Mouse (Mus musculus): ENCODE measurements around the gene Robo4. TPM values are rescaled to one million over a fixed set of nuclear protein-coding genes. Genes with fewer than 3 reads are reported as not detected.

Gene Robo4
- polyA plus RNA-seq (2012; rRNA removed): 10.1 and 10.7 TPM in 2 replicates

DNA sequence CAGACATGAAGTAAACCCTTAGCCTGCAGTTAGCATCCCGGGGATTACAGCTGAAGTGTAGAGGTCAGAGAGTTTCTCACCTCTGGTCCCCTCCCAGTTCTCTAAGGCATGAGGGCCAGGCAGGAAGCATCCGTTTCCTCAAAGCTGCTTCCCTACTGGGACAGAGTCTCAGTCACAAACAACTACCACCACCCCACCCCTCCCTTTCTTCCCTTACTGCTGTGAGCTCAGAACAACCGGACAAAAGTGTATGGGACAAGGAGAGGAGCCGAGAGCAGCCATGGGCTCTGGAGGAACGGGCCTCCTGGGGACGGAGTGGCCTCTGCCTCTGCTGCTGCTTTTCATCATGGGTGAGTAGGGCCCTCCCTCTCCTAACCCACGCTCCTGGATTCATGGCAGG lies at the start of gene Robo4:
Gene Robo4 (plus strand): TSS at position 96 of the 400 bp plus-strand sequence.

DNA sequence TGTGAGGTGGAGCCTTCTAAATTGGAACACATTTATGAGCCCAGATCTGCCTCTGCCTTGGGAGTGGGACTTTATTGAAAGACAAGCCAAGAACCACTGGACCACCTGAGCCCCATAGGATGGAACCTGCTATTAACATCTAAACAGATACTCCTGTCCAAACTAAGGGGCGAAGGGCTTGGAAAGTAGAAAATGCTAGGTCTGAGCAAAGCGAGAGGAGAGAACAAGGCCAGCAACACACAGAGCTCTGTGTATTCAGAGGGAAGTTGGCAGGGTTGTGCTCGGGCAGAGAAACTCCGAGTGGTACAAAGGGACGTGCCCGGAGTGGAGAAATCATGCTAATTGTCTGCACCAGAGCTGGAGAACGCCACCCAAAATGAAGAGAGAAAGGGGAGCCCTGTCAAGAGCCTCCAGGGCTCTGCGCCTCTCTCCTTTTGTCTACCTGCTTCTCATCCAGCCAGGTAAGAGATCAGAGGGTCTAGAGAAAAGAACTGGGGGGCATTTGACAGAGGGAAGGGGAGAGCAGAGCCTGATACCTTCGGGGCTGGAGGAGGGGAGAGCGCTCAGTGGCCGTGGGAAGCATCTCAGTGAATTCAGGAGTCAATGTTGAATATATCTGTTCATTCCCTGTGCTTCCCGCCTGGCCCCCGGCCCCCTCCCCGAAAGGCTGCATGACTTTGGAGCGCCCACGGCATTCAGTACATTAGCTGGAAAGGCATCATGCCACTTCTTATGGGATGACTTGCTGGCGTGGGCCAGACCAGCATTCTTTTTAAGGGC lies 34.2 kb upstream of the Robo4 start, which contains the start of gene Hepacam:
Gene Hepacam (plus strand): TSS at position 51 of the 780 bp plus-strand sequence.

DNA sequence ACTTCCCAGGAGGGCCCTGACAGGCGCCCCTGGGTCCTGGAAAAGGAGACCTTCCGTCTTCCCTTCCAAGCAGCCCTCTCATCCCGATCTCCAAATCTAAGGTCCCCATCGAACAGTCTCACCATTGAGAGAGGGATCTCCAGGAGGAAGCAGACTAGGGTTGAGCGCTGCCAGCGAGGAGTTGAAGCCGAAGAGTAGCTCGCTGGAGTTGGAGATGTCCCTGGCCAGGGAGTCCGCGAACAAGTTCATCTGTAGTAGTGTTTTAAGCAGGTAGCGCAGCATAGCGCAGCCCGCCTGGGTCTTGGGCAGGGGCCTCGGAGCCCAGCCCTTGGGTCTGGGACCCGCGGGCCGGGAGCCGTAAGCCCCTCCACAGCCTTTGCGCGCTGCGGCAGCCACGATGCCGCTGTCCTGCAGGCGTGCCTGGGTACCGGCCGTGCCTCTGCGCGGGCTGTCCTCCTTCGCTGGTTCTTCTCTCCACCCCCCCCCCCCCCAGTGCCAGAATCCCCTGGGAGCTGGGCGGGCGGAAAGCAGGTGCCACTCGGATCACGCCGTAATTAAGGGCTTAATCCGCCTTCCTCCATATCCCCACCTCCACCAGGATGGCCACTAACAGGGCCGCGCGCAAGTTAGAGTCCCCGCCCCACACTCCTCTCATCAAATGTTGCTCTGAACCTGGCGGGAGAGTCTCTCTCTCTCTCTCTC lies 31.2 kb downstream of the Robo4 start, which contains the start of gene Robo3:
Gene Robo3 (minus strand): TSS at position 527 of the 702 bp plus-strand sequence.

Other genes starting within 250 kb of the Robo4 start
- gene Tmem218, start 193.7 kb upstream of the Robo4 start, polyA plus RNA-seq (2012; rRNA removed): 1.7 and 1.8 TPM in 2 replicates
- 162 and 181 TPM in 2 replicates for gene Slc37a2, start 146.2 kb upstream of the Robo4 start, polyA plus RNA-seq (2012; rRNA removed)
- 1.1 and 1.5 TPM in 2 replicates for gene Ccdc15, start 53.5 kb upstream of the Robo4 start, polyA plus RNA-seq (2012; rRNA removed)
- gene Hepacam, start 34.5 kb upstream of the Robo4 start, polyA plus RNA-seq (2012; rRNA removed): 1.2 and 1.6 TPM in 2 replicates
- 0.36 and 0.94 TPM in 2 replicates for gene Robo3, start 31.3 kb downstream of the Robo4 start, polyA plus RNA-seq (2012; rRNA removed)
- 18.0 and 19.3 TPM in 2 replicates for gene Msantd2, start 87.4 kb downstream of the Robo4 start, polyA plus RNA-seq (2012; rRNA removed)
- gene Esam, start 126.2 kb downstream of the Robo4 start, polyA plus RNA-seq (2012; rRNA removed): 17.7 and 18.0 TPM in 2 replicates
- gene Vsig2, start 137.4 kb downstream of the Robo4 start, polyA plus RNA-seq (2012; rRNA removed): 21.1 and 23.2 TPM in 2 replicates
- gene Nrgn, start 151.0 kb downstream of the Robo4 start, polyA plus RNA-seq (2012; rRNA removed): 3.7 and 5.8 TPM in 2 replicates
- 5.5 and 5.8 TPM in 2 replicates for gene Siae, start 153.8 kb downstream of the Robo4 start, polyA plus RNA-seq (2012; rRNA removed)
- 0.37 TPM in 1 of 2 replicates, not detected in the other for gene Spa17, start 211.8 kb downstream of the Robo4 start, polyA plus RNA-seq (2012; rRNA removed)